Mouse (Mus musculus): ENCODE results near the gene Nudt14. TPM values are rescaled to one million over a fixed set of nuclear protein-coding genes. Genes with fewer than 3 reads are reported as not detected.

The Nudt14 gene
- polyA plus RNA-seq, 1 experiment = 0.86 TPM

DNA sequence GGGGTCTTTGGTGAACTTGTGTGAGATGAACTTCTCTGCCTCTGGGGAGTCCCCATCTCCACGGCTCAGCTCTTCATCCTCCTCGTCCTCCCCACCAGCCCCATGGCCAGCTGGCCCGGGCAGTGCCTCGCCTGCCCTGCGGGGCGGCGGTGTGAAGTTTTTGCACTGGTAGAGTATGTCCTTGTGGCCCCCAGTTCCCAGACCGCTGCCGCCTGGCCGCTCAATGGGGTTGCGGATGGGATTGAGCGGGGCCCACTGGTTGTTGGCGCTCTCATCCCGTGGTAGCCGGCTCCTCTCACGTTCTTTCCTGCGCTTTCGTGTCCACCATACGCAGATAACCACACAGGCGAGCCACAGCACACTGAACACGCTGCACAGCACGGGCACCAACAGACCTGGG lies 32.9 kb downstream of the Nudt14 start:
- H3K4me1 ChIP-seq (ENCODE audit: control insufficient read depth) = peaks cover 2% of the 10 kb centered on the region; the same call in 1 of the 2 replicates
- H3K4me3 ChIP-seq (replicated peaks) = no peak overlapping the region
- TF ChIP-seq GATA1 (IDR thresholded peaks at IDR 0.05; ENCODE audit: low read length) = no peak
- TF ChIP-seq TAL1 (IDR thresholded peaks at IDR 0.05; ENCODE audit: low read length) = no peak
- H3K27me3 ChIP-seq (ENCODE audit: control insufficient read depth) = no peaks in the 10 kb centered on the region
- H3K9me3 ChIP-seq (ENCODE audit: control insufficient read depth, low read length) = no peaks in the 10 kb centered on the region
- no peaks in the 10 kb centered on the region for H3K36me3 ChIP-seq (ENCODE audit: control insufficient read depth)

DNA sequence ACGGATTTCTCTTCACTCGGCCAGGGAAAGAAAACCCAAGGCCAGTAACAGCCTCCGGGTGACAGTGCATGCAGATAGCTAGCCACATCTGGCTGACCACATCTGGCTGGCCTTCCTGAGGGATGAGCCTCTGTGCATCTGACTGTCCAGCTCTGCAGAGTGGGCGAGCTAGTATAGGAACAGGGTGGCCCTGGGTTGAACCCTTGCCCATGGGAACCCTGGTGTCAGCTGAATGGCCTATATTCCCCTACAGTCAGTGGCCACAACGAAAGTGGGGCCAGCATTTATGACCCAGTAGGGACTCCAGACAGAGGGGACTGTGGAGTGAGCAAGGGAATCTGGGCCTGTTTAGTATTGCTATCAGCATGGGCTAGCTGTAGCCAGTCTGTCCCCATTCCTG lies 36.9 kb downstream of the Nudt14 start:
- H3K36me3 ChIP-seq (ENCODE audit: control insufficient read depth) = no peaks in the 10 kb centered on the region
- no peak for TF ChIP-seq TAL1 (IDR thresholded peaks at IDR 0.05; ENCODE audit: low read length)
- TF ChIP-seq GATA1 (IDR thresholded peaks at IDR 0.05; ENCODE audit: low read length) = no peak
- H3K4me1 ChIP-seq (ENCODE audit: control insufficient read depth) = no peaks in the 10 kb centered on the region
- no peaks in the 10 kb centered on the region for H3K9me3 ChIP-seq (ENCODE audit: control insufficient read depth, low read length)
- no peaks in the 10 kb centered on the region for H3K27me3 ChIP-seq (ENCODE audit: control insufficient read depth)
- no peak overlapping the region for H3K4me3 ChIP-seq (replicated peaks)

DNA sequence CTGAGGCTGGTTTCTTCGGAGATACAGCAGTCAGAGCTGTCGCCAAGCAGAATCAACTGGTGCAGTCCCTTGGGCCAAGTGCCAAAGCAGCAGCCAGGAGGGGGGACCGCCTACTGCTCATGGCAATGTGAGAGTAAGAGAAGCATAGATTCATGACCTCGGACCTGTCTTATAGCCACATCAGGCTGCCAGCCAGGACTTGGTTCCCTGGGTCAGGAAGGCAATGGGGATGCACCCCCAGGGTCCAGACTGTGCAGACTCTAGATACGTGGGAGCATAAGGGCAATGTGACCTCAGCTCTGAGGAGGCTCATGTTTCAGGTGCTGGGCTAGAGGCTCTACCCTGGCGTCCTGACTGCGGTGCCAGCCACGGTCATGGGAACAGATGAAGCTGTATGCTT lies 38.0 kb downstream of the Nudt14 start:
- TF ChIP-seq TAL1 (IDR thresholded peaks at IDR 0.05; ENCODE audit: low read length) (no peak), GATA1 (IDR thresholded peaks at IDR 0.05; ENCODE audit: low read length) (no peak)
- H3K27me3 ChIP-seq (ENCODE audit: control insufficient read depth) = no peaks in the 10 kb centered on the region
- H3K4me1 ChIP-seq (ENCODE audit: control insufficient read depth) = no peaks in the 10 kb centered on the region
- H3K36me3 ChIP-seq (ENCODE audit: control insufficient read depth) = no peaks in the 10 kb centered on the region
- no peaks in the 10 kb centered on the region for H3K9me3 ChIP-seq (ENCODE audit: control insufficient read depth, low read length)
- no peak overlapping the region for H3K4me3 ChIP-seq (replicated peaks)

DNA sequence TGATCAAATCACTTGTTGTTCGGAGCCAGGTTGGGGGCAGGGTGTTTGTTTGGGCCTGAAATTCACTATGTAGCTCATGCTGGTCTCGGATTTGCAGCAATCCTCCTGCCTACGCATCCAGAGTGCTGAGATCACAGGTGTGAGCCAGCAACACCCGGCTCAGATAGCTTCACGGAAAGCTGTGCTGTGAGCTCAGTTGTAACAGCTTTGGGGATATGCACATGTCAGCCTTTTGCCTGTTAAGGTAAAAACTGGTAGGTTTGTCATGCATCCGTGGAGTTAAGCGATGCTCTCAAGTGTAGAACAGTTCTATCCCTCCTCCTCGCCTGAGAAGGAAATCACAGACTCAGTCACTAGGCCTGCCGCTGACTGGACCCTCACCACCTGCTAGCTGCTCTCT lies 41.3 kb downstream of the Nudt14 start:
- H3K4me1 ChIP-seq (ENCODE audit: control insufficient read depth) = no peaks in the 10 kb centered on the region
- TF ChIP-seq GATA1 (IDR thresholded peaks at IDR 0.05; ENCODE audit: low read length) (no peak), TAL1 (IDR thresholded peaks at IDR 0.05; ENCODE audit: low read length) (no peak)
- peaks cover 9% of the 10 kb centered on the region for H3K27me3 ChIP-seq (ENCODE audit: control insufficient read depth)
- H3K36me3 ChIP-seq (ENCODE audit: control insufficient read depth) = no peaks in the 10 kb centered on the region
- H3K9me3 ChIP-seq (ENCODE audit: control insufficient read depth, low read length) = no peaks in the 10 kb centered on the region
- H3K4me3 ChIP-seq (replicated peaks) = no peak overlapping the region

DNA sequence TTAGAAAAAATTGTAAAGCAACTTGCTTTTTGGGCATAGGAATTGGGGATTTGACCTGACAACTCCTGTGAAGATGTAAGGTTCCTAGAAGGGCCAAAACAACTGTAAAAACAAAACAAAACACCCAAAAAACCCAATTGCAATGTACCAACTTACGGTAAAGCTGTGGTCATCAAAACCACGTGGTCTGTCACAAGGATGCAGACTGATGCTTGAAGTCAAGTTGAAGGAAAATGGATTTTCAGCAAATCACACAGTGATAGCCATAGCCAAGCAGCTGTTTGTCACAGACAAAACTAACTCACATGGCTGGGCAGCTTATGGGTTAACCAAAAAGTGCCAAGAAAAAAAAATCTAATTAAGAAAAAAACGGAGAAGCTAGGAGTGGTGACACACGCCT lies 43.0 kb downstream of the Nudt14 start:
- H3K4me3 ChIP-seq (replicated peaks) = no peak overlapping the region
- H3K36me3 ChIP-seq (ENCODE audit: control insufficient read depth) = no peaks in the 10 kb centered on the region
- H3K4me1 ChIP-seq (ENCODE audit: control insufficient read depth) = no peaks in the 10 kb centered on the region
- no peaks in the 10 kb centered on the region for H3K9me3 ChIP-seq (ENCODE audit: control insufficient read depth, low read length)
- no peak for TF ChIP-seq TAL1 (IDR thresholded peaks at IDR 0.05; ENCODE audit: low read length)
- TF ChIP-seq GATA1 (IDR thresholded peaks at IDR 0.05; ENCODE audit: low read length) = no peak
- H3K27me3 ChIP-seq (ENCODE audit: control insufficient read depth) = peaks cover 25% of the 10 kb centered on the region

DNA sequence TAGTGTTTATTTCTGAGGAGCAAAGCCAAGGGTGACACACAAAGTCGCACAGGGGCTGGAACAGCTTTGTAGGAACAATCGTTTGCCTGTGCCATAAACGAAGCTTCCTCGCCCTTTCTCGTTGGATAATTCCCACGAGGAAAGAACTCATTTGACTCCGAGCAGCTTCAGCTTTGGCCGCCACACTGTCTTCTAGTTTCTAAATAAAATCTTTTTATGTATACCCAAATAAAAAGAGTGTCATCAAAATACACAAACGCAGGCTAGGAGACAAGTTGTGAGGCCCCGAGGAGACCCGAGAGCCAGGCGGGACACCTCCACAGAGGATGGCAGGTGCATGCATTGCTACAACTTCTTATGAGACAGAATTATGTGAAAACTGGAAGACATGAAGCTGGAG lies 43.6 kb downstream of the Nudt14 start:
- no peaks in the 10 kb centered on the region for H3K36me3 ChIP-seq (ENCODE audit: control insufficient read depth)
- no peak overlapping the region for H3K4me3 ChIP-seq (replicated peaks)
- H3K4me1 ChIP-seq (ENCODE audit: control insufficient read depth) = no peaks in the 10 kb centered on the region
- H3K9me3 ChIP-seq (ENCODE audit: control insufficient read depth, low read length) = no peaks in the 10 kb centered on the region
- H3K27me3 ChIP-seq (ENCODE audit: control insufficient read depth) = peaks cover 26% of the 10 kb centered on the region
- TF ChIP-seq TAL1 (IDR thresholded peaks at IDR 0.05; ENCODE audit: low read length) = no peak
- no peak for TF ChIP-seq GATA1 (IDR thresholded peaks at IDR 0.05; ENCODE audit: low read length)

DNA sequence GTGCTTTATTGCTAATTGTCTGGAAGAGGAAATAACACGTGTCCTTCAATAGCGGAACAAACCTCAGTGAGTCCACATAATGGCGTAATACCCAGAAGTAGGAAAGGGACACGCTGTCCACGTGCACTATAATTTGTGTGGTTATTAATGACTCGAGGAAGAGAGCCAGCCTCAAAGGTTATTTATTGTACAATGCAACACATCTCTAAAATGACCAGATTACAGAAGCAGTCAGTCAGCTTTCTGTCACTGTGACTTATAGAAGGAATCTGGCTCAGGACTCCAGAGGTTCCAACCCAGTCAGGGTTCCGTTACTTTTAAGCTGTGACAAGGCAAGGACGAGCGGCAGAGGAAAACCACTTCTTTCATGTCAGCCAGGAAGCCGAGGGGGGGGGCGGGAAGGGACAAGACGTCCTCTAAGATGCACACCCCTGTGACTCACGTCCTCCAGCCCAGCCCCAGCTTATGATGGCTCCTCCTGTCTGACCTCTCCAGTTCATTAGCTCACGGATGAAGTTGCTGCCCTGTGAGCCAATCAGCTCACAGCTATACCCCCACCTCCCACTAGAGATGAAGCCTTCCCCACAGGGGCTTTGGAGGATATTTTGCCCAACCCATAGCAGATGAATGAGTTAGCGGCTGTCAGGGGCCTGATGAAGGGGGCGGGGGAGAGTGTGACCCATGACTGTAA lies 44.3 kb downstream of the Nudt14 start:
- Histone ChIP-seq H3K4me1 (ENCODE audit: control insufficient read depth) (no peaks in the 10 kb centered on the region), H3K36me3 (ENCODE audit: control insufficient read depth) (no peaks in the 10 kb centered on the region), H3K27me3 (ENCODE audit: control insufficient read depth) (peaks cover 29% of the 10 kb centered on the region), H3K9me3 (ENCODE audit: control insufficient read depth, low read length) (no peaks in the 10 kb centered on the region), H3K4me3 (replicated peaks) (no peak overlapping the region)
- TF ChIP-seq GATA1 (IDR thresholded peaks at IDR 0.05; ENCODE audit: low read length) (no peak), TAL1 (IDR thresholded peaks at IDR 0.05; ENCODE audit: low read length) (no peak)

DNA sequence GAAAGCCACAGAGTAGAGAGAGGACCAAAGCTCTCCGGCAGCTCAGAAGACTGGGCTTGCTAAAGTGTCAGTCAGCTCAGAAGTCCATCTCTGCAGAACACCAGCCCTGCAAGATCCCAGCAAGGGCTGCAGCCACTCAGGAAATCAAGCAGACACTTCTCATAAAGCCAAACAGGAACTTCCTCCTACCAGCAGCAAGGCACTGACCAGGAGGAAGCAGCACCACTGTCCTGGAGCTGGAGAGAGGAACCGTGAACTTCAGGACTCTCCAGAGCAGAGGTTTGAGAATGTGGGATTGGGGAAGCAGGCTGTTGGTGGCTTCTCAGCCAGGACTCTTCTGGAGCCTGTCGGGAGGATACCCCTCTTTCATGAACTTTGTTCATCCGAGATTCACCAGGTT lies 47.0 kb downstream of the Nudt14 start:
- Histone ChIP-seq H3K9me3 (ENCODE audit: control insufficient read depth, low read length) (no peaks in the 10 kb centered on the region), H3K4me1 (ENCODE audit: control insufficient read depth) (no peaks in the 10 kb centered on the region), H3K4me3 (replicated peaks) (no peak overlapping the region), H3K27me3 (ENCODE audit: control insufficient read depth) (peaks cover 29% of the 10 kb centered on the region), H3K36me3 (ENCODE audit: control insufficient read depth) (no peaks in the 10 kb centered on the region)
- TF ChIP-seq GATA1 (IDR thresholded peaks at IDR 0.05; ENCODE audit: low read length) (no peak), TAL1 (IDR thresholded peaks at IDR 0.05; ENCODE audit: low read length) (no peak)

DNA sequence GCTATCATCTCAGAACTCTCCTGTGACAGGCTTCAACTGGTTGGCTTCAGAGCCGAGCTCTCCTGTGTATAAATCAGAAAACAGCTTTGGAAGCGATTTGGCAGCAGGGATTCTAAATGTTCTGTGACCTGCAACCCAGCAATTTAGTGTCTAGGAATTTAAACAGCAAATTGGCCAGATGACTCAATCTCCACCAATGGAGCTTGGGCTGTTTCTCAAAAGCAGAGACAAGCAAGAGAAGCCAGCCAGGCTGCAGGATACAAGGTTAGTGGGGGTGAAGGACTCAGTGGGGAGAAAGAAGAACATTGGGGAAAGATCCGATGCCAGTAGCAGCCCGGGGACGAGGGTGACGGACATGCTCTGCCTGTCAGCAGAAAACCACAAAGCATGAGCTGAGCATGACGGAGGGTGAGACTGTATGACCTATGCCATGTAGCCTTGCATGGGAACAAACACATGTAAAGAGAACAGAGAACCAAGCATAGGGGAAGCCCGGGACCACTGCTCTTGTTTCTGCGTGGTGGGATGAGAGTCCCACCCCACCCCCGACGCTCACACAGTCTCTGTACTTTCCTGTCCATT lies 47.5 kb downstream of the Nudt14 start:
- TF ChIP-seq TAL1 (IDR thresholded peaks at IDR 0.05; ENCODE audit: low read length) = no peak
- no peak for TF ChIP-seq GATA1 (IDR thresholded peaks at IDR 0.05; ENCODE audit: low read length)
- H3K4me3 ChIP-seq (replicated peaks) = no peak overlapping the region
- no peaks in the 10 kb centered on the region for H3K9me3 ChIP-seq (ENCODE audit: control insufficient read depth, low read length)
- H3K36me3 ChIP-seq (ENCODE audit: control insufficient read depth) = no peaks in the 10 kb centered on the region
- no peaks in the 10 kb centered on the region for H3K4me1 ChIP-seq (ENCODE audit: control insufficient read depth)
- H3K27me3 ChIP-seq (ENCODE audit: control insufficient read depth) = peaks cover 29% of the 10 kb centered on the region
